Comparison of ENCODE assay signal across 8 mouse cellular contexts in genomic region chr15:96285323-96286014, GRCm38 (mm10). TPM values are rescaled to one million over a fixed set of nuclear protein-coding genes. Genes with fewer than 3 reads are reported as not detected.
A peak's percentile ranks its signal among the peaks of the same experiment; 100 is the strongest.
DNase-seq lines count a peak whose midpoint lies in the region; ATAC-seq and TF ChIP-seq lines count a peak whose summit lies in the region.

No protein-coding gene starts in this region.

- peaks cover 36% of the 10 kb centered on the region for H3K4me1 ChIP-seq in forebrain, embryonic 13.5 days
- H3K4me1 ChIP-seq in liver, embryonic 16.5 days (ENCODE audit: control insufficient read depth, low read depth, low read length): peaks cover 31% of the 10 kb centered on the region
- peaks cover 19% of the 10 kb centered on the region; the same call in 1 of the 2 replicates for H3K4me1 ChIP-seq in neural tube, embryonic 12.5 days
- no peaks in the 10 kb centered on the region for H3K4me1 ChIP-seq in stomach, postnatal 0 days (replicated peaks; ENCODE audit: control insufficient read depth, insufficient read depth)

- peak; percentile 1; the same call in 1 of the 2 replicates for TF ChIP-seq CTCF in stomach, postnatal 0 days (IDR thresholded peaks at IDR 0.05; ENCODE audit: low read depth)

- under 1% methylated on average over 51 of the region's 64 CpGs for WGBS in forebrain, embryonic 13.5 days
- WGBS in liver, embryonic 16.5 days (ENCODE audit: insufficient replicate concordance): under 1% methylated on average over 59 of the region's 64 CpGs
- under 1% methylated on average over 64 of the region's 64 CpGs for WGBS in neural tube, embryonic 12.5 days
- WGBS in stomach, postnatal 0 days: under 1% methylated on average over 48 of the region's 64 CpGs

- peak overlapping the region; percentile 100 for H3K27ac ChIP-seq in forebrain, embryonic 13.5 days
- H3K27ac ChIP-seq in liver, embryonic 16.5 days (ENCODE audit: low read length): peak overlapping the region; percentile 99
- H3K27ac ChIP-seq in neural tube, embryonic 12.5 days: peak overlapping the region; percentile 99
- H3K27ac ChIP-seq in stomach, postnatal 0 days (replicated peaks): peak overlapping the region; percentile 100

- intact Hi-C loops in heart, postnatal 10 days (cut with DNase I): loop anchor here (5.0 kb wide), 1 partner anchor 523 kb away; no protein-coding TSS in a partner anchor

- peak; percentile 79 for DNase-seq in ES-CJ7 (ENCODE audit: low read depth, low spot score)
- DNase-seq in heart, postnatal 10 days: peak; percentile 93 to 94
- peak; percentile 89 to 94 for DNase-seq in kidney, postnatal 4 days
- peak; percentile 91 for DNase-seq in stomach, postnatal 0 days (ENCODE audit: low spot score)

- H3K27me3 ChIP-seq in forebrain, embryonic 13.5 days: no peaks in the 10 kb centered on the region
- no peaks in the 10 kb centered on the region for H3K27me3 ChIP-seq in liver, embryonic 16.5 days (ENCODE audit: control insufficient read depth, insufficient read depth, low read depth, low read length)
- H3K27me3 ChIP-seq in neural tube, embryonic 12.5 days (replicated peaks): no peaks in the 10 kb centered on the region
- no peaks in the 10 kb centered on the region for H3K27me3 ChIP-seq in stomach, postnatal 0 days (ENCODE audit: control insufficient read depth, insufficient read depth, low read length)

- no peaks in the 10 kb centered on the region for H3K9me3 ChIP-seq in forebrain, embryonic 13.5 days (replicated peaks)
- H3K9me3 ChIP-seq in liver, embryonic 16.5 days (replicated peaks; ENCODE audit: control insufficient read depth, low read length): no peaks in the 10 kb centered on the region
- 0 out of 2 replicates have a peak, but pooled peaks cover 4% of the 10 kb centered on the region for H3K9me3 ChIP-seq in neural tube, embryonic 12.5 days
- no peaks in the 10 kb centered on the region for H3K9me3 ChIP-seq in stomach, postnatal 0 days (ENCODE audit: control insufficient read depth, low read length)

- H3K9ac ChIP-seq in forebrain, embryonic 13.5 days: peak overlapping the region; percentile 100
- peak overlapping the region; percentile 98 for H3K9ac ChIP-seq in liver, embryonic 16.5 days (ENCODE audit: low read depth, low read length)
- H3K9ac ChIP-seq in neural tube, embryonic 12.5 days: peak overlapping the region; percentile 99
- peak overlapping the region; percentile 99 for H3K9ac ChIP-seq in stomach, postnatal 0 days (ENCODE audit: low read length)

- H3K36me3 ChIP-seq in forebrain, embryonic 13.5 days (ENCODE audit: poor library complexity, severe bottlenecking): peaks cover 8% of the 10 kb centered on the region
- H3K36me3 ChIP-seq in liver, embryonic 16.5 days (ENCODE audit: control insufficient read depth, insufficient read depth): peaks cover 6% of the 10 kb centered on the region; the same call in 1 of the 2 replicates
- H3K36me3 ChIP-seq in neural tube, embryonic 12.5 days: peaks cover 10% of the 10 kb centered on the region
- no peaks in the 10 kb centered on the region; the same call in 1 of the 2 replicates for H3K36me3 ChIP-seq in stomach, postnatal 0 days (ENCODE audit: control insufficient read depth, insufficient read depth, low read length)

- peak overlapping the region; percentile 88 for H3K4me2 ChIP-seq in forebrain, embryonic 13.5 days
- peak overlapping the region; percentile 99 for H3K4me2 ChIP-seq in liver, embryonic 16.5 days (ENCODE audit: low read depth, low read length)
- H3K4me2 ChIP-seq in neural tube, embryonic 12.5 days (replicated peaks): peak overlapping the region; percentile 75
- H3K4me2 ChIP-seq in stomach, postnatal 0 days (replicated peaks; ENCODE audit: low read depth): peak overlapping the region; percentile 63

- TF ChIP-seq EP300 in stomach, postnatal 0 days (optimal IDR thresholded peaks at IDR 0.05): no peak

- peak overlapping the region; percentile 95 for H3K4me3 ChIP-seq in forebrain, embryonic 13.5 days
- peak overlapping the region; percentile 95 for H3K4me3 ChIP-seq in liver, embryonic 16.5 days (ENCODE audit: low read depth, low read length)
- peak overlapping the region; percentile 93 for H3K4me3 ChIP-seq in neural tube, embryonic 12.5 days
- H3K4me3 ChIP-seq in stomach, postnatal 0 days (ENCODE audit: low read depth, low read length): peak overlapping the region; percentile 93

- peak; percentile 45 for ATAC-seq in cerebellum, adult (ENCODE audit: insufficient number of reproducible peaks, low FRiP score, low TSS enrichment)
- ATAC-seq in forebrain, embryonic 13.5 days: peak; percentile 86
- peak; percentile 50 for ATAC-seq in liver, embryonic 16.5 days (ENCODE audit: low read depth)
- ATAC-seq in neural tube, embryonic 12.5 days (ENCODE audit: low FRiP score, low read depth): peak; percentile 83
- peak; percentile 83 for ATAC-seq in stomach, postnatal 0 days (ENCODE audit: low FRiP score, low TSS enrichment)

RNA-seq across cellular contexts. Expression of gene Arid2, which starts 1.8 kb away (rescaled TPM):
- 28.9 and 32.4 TPM in 2 replicates for polyA plus RNA-seq in forebrain, embryonic 13.5 days (2015; fragmentation: Nextera tagmentation; extraction: Ambion mirVana)
- total RNA-seq in heart, postnatal 10 days (2021): 10 to 100 TPM; 40.0 to 42.5 TPM
- 7.4 and 7.9 TPM in 2 replicates for polyA plus RNA-seq in liver, embryonic 16.5 days (2015; fragmentation: Nextera tagmentation; extraction: Ambion mirVana)
- 32.1 and 32.4 TPM in 2 replicates for polyA plus RNA-seq in neural tube, embryonic 12.5 days (2016; fragmentation: Nextera tagmentation; extraction: Ambion mirVana)
- 7.3 and 8.3 TPM in 2 replicates for polyA plus RNA-seq in stomach, postnatal 0 days (2015; fragmentation: Nextera tagmentation; extraction: Ambion mirVana)

Comparison
In these comparisons a context has a peak if more than half of its experiments do, and no peak if none do; other contexts are left out.
1. Peak in every context shown above with its lines: DNase-seq, ATAC-seq, H3K4me3 ChIP-seq and H3K27ac ChIP-seq.